Mouse (Mus musculus) CH12.LX (cell line): ENCODE data around the gene Gnat1.

Experiments used
- CHD2 ChIP-seq: IDR thresholded peaks from 2 replicates; pipeline ENCODE4 v1.6.1; 2011; ENCODE audit warnings: low read length, improper control_type of control experiment
- CTCF ChIP-seq, 2 experiments: IDR thresholded peaks in 1 of 2; conservative IDR thresholded peaks in 1 of 2; 2 replicates each; pipeline ENCODE4 v1.5.1; 2011 to 2012; ENCODE audit warnings: low read depth in 2 of 2, low read length in 2 of 2, improper control_type of control experiment in 1 of 2, inconsistent platforms in 1 of 2, mild to moderate bottlenecking in 1 of 2, moderate library complexity in 1 of 2
- EP300 ChIP-seq: IDR thresholded peaks from 2 replicates; pipeline ENCODE4 v1.6.1; 2011; ENCODE audit warnings: low read length, improper control_type of control experiment
- GABPA ChIP-seq: IDR thresholded peaks from 2 replicates; pipeline ENCODE4 v1.6.1; 2012; ENCODE audit warnings: low read depth, low read length, improper control_type of control experiment, inconsistent platforms; ENCODE audit not compliant: insufficient replicate concordance
- HCFC1 ChIP-seq: IDR thresholded peaks from 2 replicates; pipeline ENCODE4 v1.6.1; 2012; ENCODE audit warnings: low read depth, mild to moderate bottlenecking, inconsistent platforms, low read length, improper control_type of control experiment
- POLR2A ChIP-seq: IDR thresholded peaks from 2 replicates; pipeline ENCODE4 v1.6.1; 2011; ENCODE audit warnings: low read depth, mild to moderate bottlenecking, improper control_type of control experiment, low read length
- TCF12 ChIP-seq: IDR thresholded peaks from 2 replicates; pipeline ENCODE4 v1.6.1; 2014; ENCODE audit warnings: low read depth, mild to moderate bottlenecking, inconsistent platforms, low read length, improper control_type of control experiment

GRCm38 (mm10) chr9:107668011-107668410 is 11.5 kb downstream of the Gnat1 start:
- no peak for TF ChIP-seq GABPA
- no peak for TF ChIP-seq EP300
- TF ChIP-seq HCFC1: no peak
- no peak for TF ChIP-seq CTCF (conservative IDR thresholded peaks at IDR 0.05 in 1 of 2, IDR thresholded peaks at IDR 0.05 in 1 of 2; ENCODE audit: low read depth in 2 of 2, low read length in 2 of 2)
- TF ChIP-seq CHD2: no peak
- no peak for TF ChIP-seq POLR2A
- TF ChIP-seq TCF12: no peak
